Mouse (Mus musculus): ENCODE measurements around the gene 2310046K23Rik. TPM values are rescaled to one million over a fixed set of nuclear protein-coding genes. Genes with fewer than 3 reads are reported as not detected.

The 2310046K23Rik gene
- polyA plus RNA-seq, 1 experiment = not detected

- no peak overlapping the region for H3K27ac ChIP-seq (ENCODE audit: insufficient read depth, low read length)
- H3K36me3 ChIP-seq (ENCODE audit: control insufficient read depth, insufficient read depth, low read length) = no peaks in the 10 kb centered on the region
- no peak overlapping the region for H3K4me3 ChIP-seq (ENCODE audit: extremely low read depth, insufficient read depth, insufficient read length)
- TF ChIP-seq POLR2A (IDR thresholded peaks at IDR 0.05; ENCODE audit: low read depth, low read length) (no peak), CTCF (IDR thresholded peaks at IDR 0.05; ENCODE audit: extremely low read depth, insufficient read depth, insufficient read length, insufficient replicate concordance) (no peak)
- no peaks in the 10 kb centered on the region for H3K4me1 ChIP-seq (ENCODE audit: control insufficient read depth, insufficient read depth, insufficient read length)
- H3K27me3 ChIP-seq (ENCODE audit: control insufficient read depth, insufficient read depth, low read length) = no peaks in the 10 kb centered on the region
- 16% methylated on average over 1 of the region's 1 CpGs for WGBS
- DNase-seq (ENCODE audit: low read depth in 1 of 2, low spot score in 2 of 2) = no peak
Measured at GRCm38 (mm10) chr3:92486307-92486706, 48.0 kb downstream of the 2310046K23Rik start.

DNA sequence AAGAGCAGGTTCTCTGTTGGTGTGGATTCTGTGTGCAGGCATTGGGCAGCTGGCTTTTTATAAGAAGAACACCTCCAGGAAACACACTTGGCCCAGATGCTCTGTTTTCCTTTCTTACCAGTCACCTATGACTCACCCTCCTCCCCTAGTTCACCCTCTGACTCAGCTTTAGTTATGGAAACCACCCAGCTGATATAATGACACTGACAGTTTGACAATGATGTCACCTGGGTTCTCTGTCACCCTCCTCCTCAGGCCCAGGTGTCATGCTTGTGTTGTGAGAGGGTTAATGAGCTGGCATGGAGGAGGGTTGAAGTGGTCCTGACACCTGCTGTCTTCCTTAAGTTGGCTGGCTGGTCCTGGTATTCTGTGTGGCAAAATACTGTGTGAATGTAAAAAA, 48.4 kb downstream of the 2310046K23Rik start, which contains the start of gene Sprr1a:
TSS of gene Sprr1a (minus strand) at position 33 of the 400 bp plus-strand sequence.
- DNase-seq (ENCODE audit: low read depth in 1 of 2, low spot score in 2 of 2) = no peak
- no peaks in the 10 kb centered on the region for H3K27me3 ChIP-seq (ENCODE audit: control insufficient read depth, insufficient read depth, low read length)
- H3K4me3 ChIP-seq (ENCODE audit: extremely low read depth, insufficient read depth, insufficient read length) = no peak within 1 kb of the TSS; the same call in 1 of the 2 replicates
- no peak within 1 kb of the TSS for H3K27ac ChIP-seq (ENCODE audit: insufficient read depth, low read length)
- no peaks in the 10 kb centered on the region for H3K36me3 ChIP-seq (ENCODE audit: control insufficient read depth, insufficient read depth, low read length)
- no peak for TF ChIP-seq POLR2A (IDR thresholded peaks at IDR 0.05; ENCODE audit: low read depth, low read length)
- TF ChIP-seq CTCF (IDR thresholded peaks at IDR 0.05; ENCODE audit: extremely low read depth, insufficient read depth, insufficient read length, insufficient replicate concordance) = no peak
- H3K4me1 ChIP-seq (ENCODE audit: control insufficient read depth, insufficient read depth, insufficient read length) = no peaks in the 10 kb centered on the region

Other genes starting within 250 kb of the 2310046K23Rik start
- gene Sprr2a3, start 249.1 kb downstream of the 2310046K23Rik start, polyA plus RNA-seq (2012; rRNA removed) = not detected in 2 replicates
- not detected in 2 replicates for gene Sprr2b, start 217.9 kb downstream of the 2310046K23Rik start, polyA plus RNA-seq (2012; rRNA removed)
- gene Sprr2d, start 195.4 kb downstream of the 2310046K23Rik start, polyA plus RNA-seq (2012; rRNA removed) = not detected in 2 replicates
- gene Sprr2e, start 182.4 kb downstream of the 2310046K23Rik start, polyA plus RNA-seq (2012; rRNA removed) = not detected in 2 replicates
- not detected in 2 replicates for gene Sprr2f, start 169.3 kb downstream of the 2310046K23Rik start, polyA plus RNA-seq (2012; rRNA removed)
- not detected in 2 replicates for gene Sprr2h, start 148.8 kb downstream of the 2310046K23Rik start, polyA plus RNA-seq (2012; rRNA removed)
- not detected in 2 replicates for gene Sprr2i, start 126.5 kb downstream of the 2310046K23Rik start, polyA plus RNA-seq (2012; rRNA removed)
- not detected in 2 replicates for gene Sprr2j-ps, start 116.4 kb downstream of the 2310046K23Rik start, polyA plus RNA-seq (2012; rRNA removed)
- gene Gm9774, start 105.1 kb downstream of the 2310046K23Rik start, polyA plus RNA-seq (2012; rRNA removed) = 3.5 and 6.0 TPM in 2 replicates
- gene Sprr2k, start 101.9 kb downstream of the 2310046K23Rik start, polyA plus RNA-seq (2012; rRNA removed) = not detected in 2 replicates
- not detected in 2 replicates for gene Sprr1b, start 95.7 kb downstream of the 2310046K23Rik start, polyA plus RNA-seq (2012; rRNA removed)
- gene Sprr3, start 75.8 kb downstream of the 2310046K23Rik start, polyA plus RNA-seq (2012; rRNA removed) = not detected in 2 replicates
- gene Sprr1a, start 48.6 kb downstream of the 2310046K23Rik start, polyA plus RNA-seq (2012; rRNA removed) = 0.15 TPM in 1 of 2 replicates, not detected in the other
- not detected in 2 replicates for gene Sprr4, start 34.0 kb downstream of the 2310046K23Rik start, polyA plus RNA-seq (2012; rRNA removed)
- gene Ivl, start 39.2 kb upstream of the 2310046K23Rik start, polyA plus RNA-seq (2012; rRNA removed) = not detected in 2 replicates
- gene Smcp, start 54.5 kb upstream of the 2310046K23Rik start, polyA plus RNA-seq (2012; rRNA removed) = not detected in 2 replicates
- not detected in 2 replicates for gene 2210017I01Rik, start 73.0 kb upstream of the 2310046K23Rik start, polyA plus RNA-seq (2012; rRNA removed)
- gene Lce6a, start 87.1 kb upstream of the 2310046K23Rik start, polyA plus RNA-seq (2012; rRNA removed) = not detected in 2 replicates
- not detected in 2 replicates for gene Lce1a1, start 113.8 kb upstream of the 2310046K23Rik start, polyA plus RNA-seq (2012; rRNA removed)
- not detected in 2 replicates for gene Lce1b, start 122.4 kb upstream of the 2310046K23Rik start, polyA plus RNA-seq (2012; rRNA removed)
- not detected in 2 replicates for gene Lce1a2, start 135.8 kb upstream of the 2310046K23Rik start, polyA plus RNA-seq (2012; rRNA removed)
- not detected in 2 replicates for gene Lce1c, start 144.7 kb upstream of the 2310046K23Rik start, polyA plus RNA-seq (2012; rRNA removed)
- gene Lce1d, start 152.7 kb upstream of the 2310046K23Rik start, polyA plus RNA-seq (2012; rRNA removed) = not detected in 2 replicates
- gene Lce1e, start 174.6 kb upstream of the 2310046K23Rik start, polyA plus RNA-seq (2012; rRNA removed) = not detected in 2 replicates
- not detected in 2 replicates for gene Lce1f, start 185.8 kb upstream of the 2310046K23Rik start, polyA plus RNA-seq (2012; rRNA removed)
- gene Gm38119, start 204.6 kb upstream of the 2310046K23Rik start, polyA plus RNA-seq (2012; rRNA removed) = not detected in 2 replicates
- gene Lce1g, start 217.8 kb upstream of the 2310046K23Rik start, polyA plus RNA-seq (2012; rRNA removed) = not detected in 2 replicates
- not detected in 2 replicates for gene Lce1h, start 230.6 kb upstream of the 2310046K23Rik start, polyA plus RNA-seq (2012; rRNA removed)
- not detected in 2 replicates for gene Lce1i, start 244.4 kb upstream of the 2310046K23Rik start, polyA plus RNA-seq (2012; rRNA removed)